Mouse (Mus musculus) adrenal gland, postnatal 36 days (tissue): ENCODE data around the gene Gm26661. TPM values are rescaled to one million over a fixed set of nuclear protein-coding genes. Genes with fewer than 3 reads are reported as not detected.

Experiments used
- DNase-seq, 2 experiments: peaks; one replicate each; pipeline ENCODE4 v3.0.0; 2021; ENCODE audit warnings: mixed read lengths in 1 of 2
- long read RNA-seq, 2 experiments: library from polyadenylated mRNA; stranded (forward); transcript quantifications; one replicate each; pipeline ENCODE4 v2.0.0; 2021; ENCODE audit warnings: borderline sequencing depth in 2 of 2
- total RNA-seq, 2 experiments: library from RNA; stranded (reverse); gene quantifications; 2 replicates each; pipeline ENCODE4 v1.2.3; 2021

Gene Gm26661
- total RNA-seq, result not detected
- long read RNA-seq, experiment 1, result 0 reads
- long read RNA-seq, experiment 2, result 0 reads

DNA sequence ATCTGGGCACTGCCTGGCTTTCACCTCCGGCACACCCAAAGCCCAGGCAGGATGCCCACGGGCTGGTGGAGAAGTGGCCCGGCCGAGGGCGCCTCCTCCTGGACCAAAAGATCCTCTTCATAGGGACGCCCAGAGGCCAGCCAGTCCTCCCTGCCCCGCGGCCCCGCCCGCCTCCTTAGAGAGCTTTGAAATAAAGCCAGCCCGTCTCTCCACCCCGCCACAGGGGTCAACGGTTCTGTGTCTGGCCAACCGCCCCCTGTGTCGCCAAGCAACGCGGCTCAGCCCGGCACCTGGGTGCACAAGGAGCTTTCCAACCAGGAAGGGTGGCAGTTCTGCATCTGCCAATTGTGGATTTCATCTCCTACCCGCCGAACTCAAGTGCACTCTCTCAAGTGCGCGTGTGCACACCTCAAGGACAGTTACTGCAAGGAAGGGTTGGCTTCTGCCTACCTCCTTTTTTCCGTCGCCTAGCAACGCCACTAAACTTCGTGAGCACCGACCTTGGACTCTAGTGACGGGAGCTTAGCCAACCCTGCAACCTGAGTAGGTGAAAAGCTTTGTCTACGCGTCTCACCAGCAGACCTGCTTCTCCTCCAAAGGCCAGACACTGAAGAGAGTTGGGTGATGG is at the start of gene Gm26661:
TSS of gene Gm26661 (plus strand) at position 56 of the 628 bp plus-strand sequence.
- peak; percentile 76 to 80 for DNase-seq

DNA sequence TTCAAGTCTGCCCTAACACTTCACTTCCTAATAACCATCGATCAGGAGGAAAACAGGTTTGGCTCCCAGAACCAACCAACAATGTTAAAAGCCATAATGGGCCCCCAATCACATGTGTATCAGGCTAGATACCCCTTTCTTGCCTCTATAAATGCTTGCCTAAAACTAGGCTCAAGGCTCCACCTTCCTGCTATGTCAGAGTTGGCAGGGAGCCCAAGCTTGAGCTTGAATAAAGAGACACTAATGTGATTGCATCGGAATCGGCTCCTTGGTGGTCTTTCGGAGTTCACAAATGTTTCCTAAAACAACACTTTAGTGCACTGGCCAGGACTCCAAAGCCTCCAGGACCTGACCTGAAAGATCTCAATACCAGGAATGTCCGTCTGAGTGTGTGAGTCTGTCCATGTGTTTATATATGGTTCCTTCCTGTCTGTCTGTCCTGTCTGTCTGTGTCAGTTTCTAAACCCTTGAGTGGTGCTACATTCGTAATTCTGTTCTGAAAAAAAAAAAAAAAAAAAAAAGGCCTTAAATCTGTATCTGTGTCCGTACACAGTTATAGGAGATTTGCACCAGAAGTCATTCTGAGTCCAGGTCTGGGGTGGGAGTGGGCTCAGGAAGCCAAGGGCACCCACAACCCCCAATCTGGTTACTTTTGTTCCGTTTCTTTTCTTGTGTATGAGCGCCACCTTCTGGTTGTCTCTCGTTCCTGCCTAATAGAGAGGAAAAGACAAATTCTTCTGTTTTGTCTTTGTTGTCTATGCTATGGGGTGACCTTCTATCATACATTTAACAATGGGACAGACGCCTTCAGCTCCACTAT is 42.2 kb upstream of the Gm26661 start:
- peak; percentile 36 to 49 for DNase-seq

DNA sequence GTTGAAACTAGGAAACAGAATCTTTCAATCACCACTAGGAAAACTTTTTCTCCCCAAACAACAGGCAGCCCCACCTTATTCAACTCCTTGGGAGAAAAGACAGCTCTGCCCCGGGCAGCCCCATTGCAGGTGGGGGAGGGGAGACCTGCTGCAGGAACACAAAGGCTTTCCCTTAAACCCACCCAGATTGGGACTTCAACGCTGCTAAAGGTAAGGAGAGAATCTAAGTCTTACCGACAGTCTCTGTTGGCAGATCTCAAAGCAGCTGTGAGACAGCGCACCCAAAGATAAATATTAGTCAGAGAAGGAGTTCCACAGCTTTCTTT is 41.7 kb upstream of the Gm26661 start:
- peak in 1 of 2 experiments; percentile 19 for DNase-seq

DNA sequence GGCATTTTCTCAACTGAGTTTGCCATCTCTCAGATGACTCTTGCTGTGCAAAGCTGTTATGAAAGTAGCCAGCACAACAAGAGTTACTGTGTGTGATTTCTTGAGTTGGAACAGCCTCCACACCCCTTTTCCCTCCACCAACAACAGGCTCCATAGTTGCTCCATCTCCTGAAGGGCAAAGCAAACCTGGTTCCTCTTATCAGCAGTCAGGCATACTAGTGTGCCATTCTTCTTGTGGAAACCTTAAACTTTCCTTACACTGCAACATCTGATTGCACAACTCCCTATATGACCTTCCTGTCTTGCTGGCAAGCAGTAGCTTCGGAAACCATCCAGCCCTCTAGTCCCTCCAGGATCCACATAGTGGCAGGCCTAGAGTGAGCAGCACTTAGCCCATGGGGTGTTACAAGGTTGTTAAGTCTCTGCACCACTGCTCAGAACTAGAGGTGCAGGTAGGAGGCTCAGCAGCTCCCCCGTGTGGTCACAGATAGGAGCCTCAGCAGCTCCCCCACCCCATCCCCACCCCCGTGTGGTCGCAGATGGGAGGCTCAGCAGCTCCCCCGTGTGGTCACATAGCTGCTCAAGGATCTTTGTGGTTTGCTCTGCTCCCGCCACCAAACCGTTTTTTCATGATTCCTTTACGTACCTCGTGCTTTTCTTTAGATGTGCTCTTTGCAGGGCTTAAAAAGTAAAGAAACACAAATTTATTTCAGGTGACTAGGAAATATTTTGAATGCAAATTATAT is 25.6 kb upstream of the Gm26661 start:
- DNase-seq, result peak; percentile 77 to 91

DNA sequence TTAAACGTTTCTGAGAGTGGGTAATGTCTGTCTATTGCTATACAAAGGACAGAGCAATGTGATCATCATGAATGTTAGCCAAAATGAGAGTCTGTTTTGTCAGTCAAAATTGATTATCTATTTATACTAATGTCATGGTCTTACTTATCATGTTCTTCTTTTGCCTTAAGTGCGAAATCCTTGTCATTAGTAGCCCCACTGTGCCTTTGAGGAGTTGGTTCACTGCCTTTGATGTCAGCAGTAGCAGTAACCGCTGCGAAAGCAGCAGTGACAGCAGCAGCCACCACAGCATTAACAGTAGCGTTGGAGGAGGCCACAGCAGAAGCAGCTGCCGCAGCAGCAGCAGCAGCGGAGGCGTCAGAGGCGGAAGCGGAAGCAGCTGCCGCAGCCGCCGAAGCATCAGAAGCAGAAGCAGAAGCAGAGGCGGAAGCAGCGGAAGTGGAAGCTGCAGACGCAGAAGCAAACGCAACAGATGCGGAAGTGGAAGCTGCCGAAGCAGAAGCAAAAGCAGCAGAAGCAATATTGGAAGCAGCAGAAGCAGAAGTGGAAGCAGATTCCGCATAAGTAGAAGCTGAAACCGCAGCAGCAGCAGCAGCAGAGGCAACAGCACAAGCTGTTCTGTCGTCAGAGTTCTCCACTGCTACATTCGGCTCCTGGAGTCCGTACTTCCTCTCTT is 17.5 kb upstream of the Gm26661 start:
- peak; percentile 42 to 66 for DNase-seq

DNA sequence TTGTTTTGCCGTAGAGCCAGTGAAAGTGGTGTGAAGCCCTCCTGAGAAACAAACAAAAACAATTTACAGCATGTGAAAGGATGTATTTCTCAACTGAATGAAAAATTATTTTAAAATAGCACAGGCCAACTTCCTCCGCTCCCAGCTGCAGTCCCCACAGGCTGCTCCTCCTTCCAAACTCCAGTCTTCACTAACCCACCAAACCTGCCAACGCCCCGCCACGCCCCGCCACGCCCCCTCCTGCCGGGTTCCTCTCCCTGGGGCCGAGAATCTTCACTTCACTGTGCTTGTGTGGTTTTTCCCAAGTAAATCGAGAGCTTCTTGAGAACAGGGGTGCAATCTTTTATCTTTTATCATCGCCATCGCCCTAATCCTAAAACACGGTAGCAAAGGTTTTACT is 5.3 kb upstream of the Gm26661 start:
- no peak for DNase-seq

DNA sequence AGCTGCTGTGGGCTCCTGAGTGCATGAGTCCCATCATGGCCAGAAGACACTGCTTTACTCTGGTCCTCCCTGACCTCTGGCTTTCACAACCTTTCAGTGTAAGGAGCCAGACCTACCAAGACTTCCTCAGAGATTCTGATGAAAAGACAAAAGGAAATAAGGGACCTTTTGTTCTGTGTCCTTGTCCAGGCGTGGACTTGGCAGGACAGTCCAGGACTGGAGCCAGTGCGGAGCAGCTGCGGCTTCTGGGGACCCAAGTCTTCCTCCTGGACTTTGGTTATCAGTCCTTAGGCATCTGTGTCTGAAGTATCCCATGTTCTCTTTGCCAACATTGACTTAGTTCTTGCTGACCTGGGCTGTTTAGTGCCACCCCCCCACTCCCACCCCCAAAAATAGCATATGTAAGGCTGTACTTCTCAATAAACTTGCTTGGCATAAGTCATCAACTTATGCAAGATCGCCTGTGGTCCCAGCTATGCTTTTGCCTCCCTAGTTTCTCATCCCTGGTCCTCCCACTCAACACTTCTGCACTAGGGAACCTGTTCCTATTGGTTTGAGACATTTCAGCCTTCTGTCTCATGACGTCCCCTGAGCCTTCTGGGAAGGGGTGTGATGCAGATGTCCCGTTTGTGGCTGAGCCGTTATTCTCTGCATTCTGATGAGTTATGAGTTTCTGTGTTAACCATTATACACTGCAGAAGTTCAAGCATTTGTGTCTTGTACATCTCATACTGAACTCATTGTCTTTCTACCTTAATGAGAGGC is 1.9 kb upstream of the Gm26661 start:
- DNase-seq, result no peak

DNA sequence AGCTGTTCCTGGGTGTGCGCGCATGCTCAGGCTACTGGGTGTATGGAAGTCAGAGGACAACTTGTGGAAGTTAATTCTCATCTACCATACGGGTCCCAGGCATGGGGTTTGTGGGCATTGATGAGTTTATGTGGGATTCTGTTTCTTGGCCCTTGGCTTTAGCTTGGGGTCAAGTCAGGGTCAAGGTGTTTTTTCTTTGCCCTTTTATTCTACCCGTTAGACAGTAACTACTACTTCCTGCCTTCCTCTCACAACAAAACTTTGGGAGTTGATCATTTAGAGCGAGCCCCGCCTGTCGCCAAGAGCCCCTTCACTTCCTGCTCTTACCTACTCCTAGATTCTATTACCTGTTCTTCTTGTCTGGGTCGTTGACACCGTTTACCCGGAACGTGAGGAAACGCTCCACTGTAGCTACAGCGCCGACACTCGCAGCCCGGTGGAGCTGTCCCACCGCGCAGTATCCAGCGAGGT is 291 bp upstream of the Gm26661 start:
- peak in 1 of 2 experiments; percentile 8 for DNase-seq

DNA sequence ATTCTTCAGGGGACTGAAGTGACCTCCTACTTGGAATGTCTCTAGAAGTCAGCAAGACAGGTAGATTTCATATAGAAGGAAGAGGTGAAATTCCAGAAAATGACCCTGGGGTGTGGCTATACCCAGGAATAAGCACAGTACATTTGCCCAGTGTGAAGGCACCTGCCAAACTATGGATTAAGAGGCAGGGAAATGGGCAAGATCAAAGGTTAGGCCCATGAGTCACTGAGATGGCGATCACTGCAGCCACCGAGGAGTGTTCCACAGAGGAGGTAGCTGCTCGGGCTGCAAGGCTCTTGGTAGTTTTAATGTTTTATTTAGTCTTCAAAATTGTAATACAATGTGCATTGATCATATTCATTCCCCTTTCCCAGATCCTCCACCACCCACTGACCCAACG is 4.6 kb downstream of the Gm26661 start:
- DNase-seq, result no peak

DNA sequence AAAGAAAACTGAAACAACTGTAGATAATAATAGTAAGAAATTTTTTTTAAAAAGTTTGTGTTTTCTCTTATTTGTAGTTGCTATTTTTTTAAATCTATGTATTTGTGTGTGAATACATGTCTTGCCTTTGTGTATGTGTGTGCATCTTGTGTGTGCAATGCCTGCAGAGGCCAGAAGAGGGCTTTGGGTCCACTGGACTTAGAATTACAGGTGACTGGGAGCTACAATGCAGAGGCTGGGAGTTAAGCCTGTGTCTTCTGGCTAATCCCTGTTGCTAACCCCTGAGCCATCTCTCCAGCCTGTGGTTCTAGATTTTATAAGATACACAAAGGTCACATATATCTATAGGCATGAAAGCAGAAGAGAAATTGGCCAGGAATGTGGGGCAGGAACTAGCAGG is 9.2 kb downstream of the Gm26661 start:
- DNase-seq, result no peak

DNA sequence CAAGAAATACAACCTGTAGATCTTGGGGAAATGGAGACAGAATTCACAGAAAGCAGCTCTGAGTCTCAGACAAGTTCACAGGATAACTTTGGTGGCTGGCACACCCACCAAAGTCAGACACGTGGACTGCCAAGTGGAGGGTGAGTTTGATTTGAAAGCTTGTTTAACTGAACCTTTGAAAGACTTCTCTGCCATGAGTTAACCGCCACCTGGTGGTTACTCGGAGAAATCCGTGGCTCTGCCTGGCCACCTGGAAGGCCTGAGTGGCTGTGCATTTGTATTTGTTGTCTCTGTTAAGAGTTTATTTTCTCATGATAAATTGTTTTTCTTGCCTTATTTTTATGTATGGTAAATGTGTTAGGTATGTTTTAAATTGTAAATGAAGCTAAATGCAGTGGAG is 10.4 kb downstream of the Gm26661 start:
- DNase-seq, result peak; percentile 36 to 69

DNA sequence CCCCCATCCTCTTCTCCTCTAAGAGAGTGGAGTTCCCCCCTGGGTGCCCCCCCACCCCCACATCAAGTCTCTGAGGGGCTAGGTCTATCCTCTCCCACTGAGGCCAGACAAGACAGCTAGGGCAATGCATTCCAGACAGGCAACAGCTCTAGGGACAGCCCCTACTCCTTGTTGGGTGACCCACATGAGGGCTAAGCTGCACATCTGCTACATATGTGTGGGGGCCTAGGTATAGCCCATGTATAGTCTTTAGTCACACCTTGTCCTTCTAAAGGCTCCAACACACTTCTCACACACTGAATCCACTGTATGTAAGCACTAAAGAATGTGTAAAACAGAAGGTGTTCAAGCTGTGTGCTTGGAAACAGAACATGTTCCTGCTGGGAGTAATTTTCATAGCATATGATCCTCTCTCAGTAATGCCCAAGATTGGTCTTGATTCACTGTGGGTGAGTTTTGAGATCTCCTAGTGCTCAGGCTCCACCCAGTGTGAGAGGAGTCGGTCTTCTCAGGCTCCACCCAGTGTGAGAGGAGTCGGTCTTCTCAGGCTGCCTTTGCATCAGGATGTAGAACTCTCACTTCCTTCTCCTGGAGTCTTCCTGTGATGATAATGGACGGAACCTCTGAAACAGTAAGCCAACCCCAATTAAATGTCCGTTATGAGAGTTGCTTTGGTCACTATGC is 12.6 kb downstream of the Gm26661 start:
- no peak for DNase-seq

DNA sequence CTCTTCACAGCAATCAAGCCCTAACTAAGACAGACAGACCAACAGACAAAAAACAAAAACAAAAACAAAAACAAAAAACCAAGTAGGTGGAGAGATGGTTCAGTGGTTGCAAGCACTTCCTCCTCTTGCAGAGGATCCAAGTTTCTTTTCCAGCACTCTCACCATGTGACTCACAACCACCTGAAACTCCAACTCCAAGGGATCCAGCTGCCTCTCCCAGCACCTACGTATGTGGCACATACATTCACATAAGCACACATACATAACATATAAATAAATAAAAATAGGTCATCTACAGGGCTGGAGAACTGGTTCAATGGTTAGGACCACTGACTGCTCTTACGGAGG is 13.1 kb downstream of the Gm26661 start:
- DNase-seq, result no peak

DNA sequence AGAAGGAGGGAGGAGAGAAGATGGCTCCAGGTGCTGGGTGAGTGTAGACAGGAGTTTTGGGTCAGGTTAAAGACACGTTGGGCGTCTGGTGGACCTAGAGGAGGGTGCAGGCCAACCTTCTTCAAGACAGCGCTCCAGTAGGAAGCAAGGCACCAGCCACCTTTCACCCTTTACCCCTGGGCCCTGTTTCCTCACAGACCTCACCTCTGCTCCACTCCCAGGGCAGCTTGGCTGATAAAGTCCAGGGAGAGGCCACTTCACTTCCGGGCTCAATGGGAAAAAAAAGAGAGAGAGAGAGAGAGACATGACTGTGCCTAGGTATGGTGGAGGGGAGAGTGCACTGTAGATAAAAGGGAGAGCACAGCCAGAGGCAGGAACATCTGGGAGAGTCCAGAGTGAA is 16.3 kb downstream of the Gm26661 start:
- DNase-seq, result no peak

DNA sequence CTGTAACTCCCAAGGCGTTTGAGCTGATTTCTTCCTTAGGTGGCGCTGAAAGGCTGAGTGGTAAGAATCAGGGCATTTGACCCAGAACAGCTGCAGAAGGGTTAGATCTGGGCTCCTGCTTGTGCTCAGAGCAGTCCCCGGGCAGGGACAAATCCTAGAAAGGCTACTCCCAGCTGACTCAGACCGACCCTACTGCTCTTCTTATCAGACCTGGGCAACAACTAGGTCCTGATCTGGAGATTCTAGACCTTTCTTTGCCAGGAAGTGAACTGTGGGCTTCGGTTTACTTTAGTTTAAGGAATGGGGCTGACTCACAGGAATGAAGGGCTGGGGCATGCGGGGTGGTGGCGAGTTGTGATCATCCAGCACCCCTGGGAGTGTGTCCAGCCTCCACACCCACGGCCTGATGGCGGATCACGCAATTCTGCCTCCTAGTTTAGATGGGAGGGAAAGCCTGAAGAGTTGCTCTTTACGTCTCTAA is 17.2 kb downstream of the Gm26661 start:
- no peak for DNase-seq

DNA sequence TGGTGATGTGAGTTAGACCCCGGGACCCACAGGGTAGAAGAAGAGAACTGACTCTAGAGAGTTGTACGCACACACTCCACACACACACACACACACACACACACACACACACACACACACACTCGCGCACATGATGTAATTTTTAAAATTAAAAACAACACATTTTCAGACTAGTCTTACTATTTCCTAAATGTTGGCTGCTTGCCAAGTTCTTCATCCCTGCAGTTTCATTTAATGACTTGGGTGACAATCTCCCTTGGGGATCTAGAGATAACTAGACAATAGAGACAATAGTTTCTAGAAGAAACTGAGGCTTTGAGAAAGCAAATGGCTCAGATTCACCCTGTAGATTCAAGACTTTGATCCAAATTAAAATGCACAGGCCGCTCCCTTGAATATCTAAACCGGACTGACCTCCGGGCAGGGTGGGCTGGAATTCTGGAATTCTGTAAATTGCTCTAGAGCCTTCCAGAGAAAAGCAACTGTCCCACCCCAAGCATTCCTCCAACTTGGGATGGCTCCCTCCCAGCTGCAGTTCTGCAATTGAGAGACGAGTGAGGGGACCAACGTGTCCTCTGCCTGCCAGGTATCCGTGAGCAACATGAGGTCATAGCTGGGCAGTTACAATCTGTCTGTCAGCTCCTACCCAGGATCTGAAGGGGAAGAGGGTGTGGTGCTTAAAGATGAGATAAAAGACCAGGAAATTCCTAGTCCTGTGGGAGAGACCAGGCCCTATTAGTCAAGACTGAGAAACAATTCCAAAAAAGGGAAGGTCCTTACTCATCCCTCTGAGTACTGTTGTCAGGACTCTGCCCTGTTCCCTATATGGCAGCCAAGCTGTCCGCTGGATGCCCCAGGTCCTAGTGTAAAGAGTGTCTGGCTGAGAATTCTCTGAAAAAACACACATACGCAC is 17.9 kb downstream of the Gm26661 start:
- DNase-seq, result no peak

DNA sequence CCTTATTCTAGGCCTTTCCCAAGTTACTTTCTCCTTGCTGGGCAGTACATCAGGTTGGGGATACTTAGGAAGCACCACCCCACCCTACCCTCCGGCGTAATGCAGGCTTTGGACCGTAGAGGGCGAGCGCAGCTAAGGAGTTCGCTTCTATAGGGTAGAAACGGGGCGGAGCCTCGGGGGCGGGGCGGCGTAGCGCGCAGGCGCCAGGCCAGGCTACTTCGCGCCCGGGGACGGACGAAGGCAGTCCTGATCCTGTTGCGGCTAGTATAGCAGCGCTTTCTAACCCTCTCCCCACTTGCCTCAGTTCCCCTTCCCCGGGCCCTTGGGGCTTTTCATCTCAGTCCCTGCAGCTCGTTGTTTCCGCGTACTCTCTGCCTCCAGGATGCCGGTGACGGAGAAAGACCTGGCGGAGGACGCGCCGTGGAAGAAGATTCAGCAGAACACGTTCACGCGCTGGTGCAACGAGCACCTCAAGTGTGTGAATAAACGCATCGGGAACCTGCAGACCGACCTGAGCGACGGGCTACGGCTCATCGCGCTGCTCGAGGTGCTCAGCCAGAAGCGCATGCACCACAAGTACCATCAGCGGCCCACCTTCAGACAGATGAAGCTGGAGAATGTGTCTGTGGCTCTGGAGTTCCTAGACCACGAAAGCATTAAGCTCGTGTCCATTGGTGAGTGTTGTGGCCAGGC is 26.5 kb downstream of the Gm26661 start, which contains the start of gene Flnb:
TSS of gene Flnb (plus strand) at position 188 of the 693 bp plus-strand sequence.
- DNase-seq, result peak; percentile 98 to 99

DNA sequence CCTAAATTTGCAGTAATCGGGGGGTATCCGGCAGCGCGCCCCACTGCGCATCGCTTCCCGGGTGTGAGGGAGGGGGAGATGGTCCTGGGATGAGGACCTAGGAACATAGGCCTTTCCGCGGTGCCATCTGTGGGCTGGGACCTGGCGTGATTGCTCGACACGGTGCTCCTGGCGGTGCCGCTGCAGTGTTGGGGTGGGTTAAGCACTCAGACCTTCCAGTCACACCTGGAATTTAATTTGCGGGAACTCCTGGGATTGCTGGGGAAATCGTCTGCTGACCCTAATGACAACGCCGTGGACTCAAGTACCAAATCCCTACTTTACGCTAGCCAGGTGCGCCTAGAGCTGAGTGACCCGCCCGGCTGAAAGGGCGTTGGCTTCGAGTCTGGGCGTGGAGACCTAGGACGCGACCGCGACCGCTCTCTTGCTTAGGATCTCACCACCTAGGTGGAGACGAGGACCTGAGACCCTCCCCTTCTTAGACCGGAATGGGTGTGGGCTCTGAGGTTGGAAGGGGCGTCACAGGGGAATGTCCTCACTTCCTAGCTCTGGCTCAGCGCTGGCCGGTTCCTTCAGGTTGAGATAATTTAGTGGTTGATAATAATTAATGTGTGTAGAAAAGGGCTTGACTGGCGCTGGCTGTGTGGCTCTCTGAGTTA is 27.2 kb downstream of the Gm26661 start:
- peak; percentile 22 to 39 for DNase-seq
